Mouse (Mus musculus): Measurements from ENCODE around the gene Ddx6. TPM values are rescaled to one million over a fixed set of nuclear protein-coding genes. Genes with fewer than 3 reads are reported as not detected.

Ddx6 gene
- polyA plus RNA-seq, 1 experiment, result 41.8 TPM

DNA sequence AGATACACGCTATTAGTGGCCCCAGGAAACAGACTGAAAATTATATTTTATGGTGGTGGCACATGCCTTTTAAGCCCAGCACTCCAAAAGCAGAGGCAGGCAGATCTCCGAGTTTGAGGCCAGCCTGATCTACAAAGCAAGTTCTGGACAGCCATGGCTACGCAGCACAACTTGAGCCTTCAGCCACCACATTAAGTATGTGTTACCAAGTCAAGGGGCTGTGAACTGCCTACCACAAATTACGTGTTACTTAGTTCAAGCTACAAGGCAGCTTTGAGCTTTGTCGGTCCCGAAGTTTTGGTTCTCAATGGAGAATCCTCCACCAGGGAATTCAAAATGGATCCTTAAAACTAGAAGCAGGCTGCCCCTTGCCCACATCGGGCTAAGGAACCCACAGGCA, 38.4 kb downstream of the Ddx6 start:
- no peak overlapping the region for H3K4me3 ChIP-seq (replicated peaks; ENCODE audit: insufficient read depth, low read depth, low read length)
- TF ChIP-seq CTCF (IDR thresholded peaks at IDR 0.05; ENCODE audit: borderline replicate concordance, insufficient read depth, low read depth, low read length), result no peak
- TF ChIP-seq POLR2A (IDR thresholded peaks at IDR 0.05; ENCODE audit: borderline replicate concordance, insufficient read depth, low read length), result no peak
- H3K4me1 ChIP-seq (ENCODE audit: control insufficient read depth, insufficient read depth, low read length), result 0 out of 2 replicates have a peak, but pooled peaks cover 4% of the 10 kb centered on the region
- no peak overlapping the region for H3K27ac ChIP-seq (ENCODE audit: insufficient read depth, low read length)
- H3K27me3 ChIP-seq (ENCODE audit: control insufficient read depth, insufficient read depth, low read length), result no peaks in the 10 kb centered on the region
- 97% methylated on average over 7 of the region's 7 CpGs for WGBS
- DNase-seq, result no peak

DNA sequence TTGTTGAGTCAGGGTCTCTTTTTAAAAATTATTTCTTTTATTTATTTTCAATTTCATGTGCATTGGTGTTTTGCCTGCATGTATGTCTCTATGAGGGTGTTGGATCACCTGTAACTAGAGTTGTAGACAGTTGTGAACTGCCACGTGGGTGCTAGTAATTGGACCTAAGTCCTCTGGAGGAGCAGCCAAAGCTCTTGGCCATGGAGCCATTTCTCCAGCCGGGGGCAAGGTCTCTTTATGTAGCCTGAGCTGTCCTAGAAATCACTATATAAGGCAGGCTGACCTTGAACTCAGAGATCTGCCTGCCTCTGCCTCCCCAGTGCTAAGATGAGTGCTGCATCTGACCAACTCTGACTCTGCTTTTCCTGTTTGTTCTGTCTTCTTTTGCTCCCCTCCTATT, 39.5 kb downstream of the Ddx6 start:
- 0 out of 2 replicates have a peak, but pooled peaks cover 4% of the 10 kb centered on the region for H3K4me1 ChIP-seq (ENCODE audit: control insufficient read depth, insufficient read depth, low read length)
- TF ChIP-seq POLR2A (IDR thresholded peaks at IDR 0.05; ENCODE audit: borderline replicate concordance, insufficient read depth, low read length) (no peak), CTCF (IDR thresholded peaks at IDR 0.05; ENCODE audit: borderline replicate concordance, insufficient read depth, low read depth, low read length) (no peak)
- no peak for DNase-seq
- no peak overlapping the region for H3K4me3 ChIP-seq (replicated peaks; ENCODE audit: insufficient read depth, low read depth, low read length)
- 85% methylated on average over 2 of the region's 2 CpGs for WGBS
- no peak overlapping the region for H3K27ac ChIP-seq (ENCODE audit: insufficient read depth, low read length)
- no peaks in the 10 kb centered on the region for H3K27me3 ChIP-seq (ENCODE audit: control insufficient read depth, insufficient read depth, low read length)

DNA sequence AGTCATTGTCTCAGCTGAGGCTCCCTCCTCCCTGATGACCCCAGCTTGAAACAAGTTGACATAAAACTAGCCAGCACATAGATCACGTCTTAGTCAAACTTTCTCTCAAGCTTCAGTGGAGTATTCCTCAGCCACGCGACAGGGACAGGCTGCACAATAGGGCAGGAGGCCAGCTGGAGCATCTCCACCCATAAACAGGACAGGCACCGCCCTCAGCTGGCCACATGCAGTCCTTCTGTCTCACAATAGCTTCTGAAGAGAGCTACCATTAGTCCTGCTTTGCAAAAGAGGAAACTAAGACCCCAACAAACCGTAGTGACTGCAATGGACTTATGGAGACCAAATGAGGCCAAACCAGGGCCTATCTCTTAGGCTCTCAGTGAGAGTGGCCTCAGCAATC, 40.8 kb downstream of the Ddx6 start:
- 8% methylated on average over 5 of the region's 5 CpGs for WGBS
- DNase-seq, result peak; percentile 51 to 67
- H3K27ac ChIP-seq (ENCODE audit: insufficient read depth, low read length), result no peak overlapping the region
- peak; percentile 27; the same call in 1 of the 2 replicates for TF ChIP-seq CTCF (IDR thresholded peaks at IDR 0.05; ENCODE audit: borderline replicate concordance, insufficient read depth, low read depth, low read length)
- no peak for TF ChIP-seq POLR2A (IDR thresholded peaks at IDR 0.05; ENCODE audit: borderline replicate concordance, insufficient read depth, low read length)
- H3K4me1 ChIP-seq (ENCODE audit: control insufficient read depth, insufficient read depth, low read length), result 0 out of 2 replicates have a peak, but pooled peaks cover 4% of the 10 kb centered on the region
- H3K4me3 ChIP-seq (replicated peaks; ENCODE audit: insufficient read depth, low read depth, low read length), result no peak overlapping the region
- no peaks in the 10 kb centered on the region for H3K27me3 ChIP-seq (ENCODE audit: control insufficient read depth, insufficient read depth, low read length)

DNA sequence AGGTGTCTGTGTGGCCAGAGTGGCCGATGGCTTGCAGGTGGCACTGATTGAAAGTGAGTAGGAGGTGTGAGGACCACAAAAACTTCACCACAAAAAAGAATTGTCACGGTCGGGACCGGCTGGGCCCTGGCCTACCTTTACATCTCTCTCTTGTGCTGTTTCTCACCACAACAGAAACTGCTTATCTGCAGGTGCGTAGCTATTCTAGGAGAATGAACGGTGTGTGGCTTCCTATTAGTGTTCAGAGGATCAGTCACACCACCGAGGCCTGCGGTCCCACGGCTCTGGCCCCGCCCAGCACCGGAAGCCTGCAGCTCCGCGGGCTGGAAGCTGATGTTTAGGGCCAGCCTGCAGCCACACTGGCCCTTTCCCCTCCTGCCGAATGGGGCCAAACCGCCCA, 41.2 kb downstream of the Ddx6 start:
- WGBS, result 65% methylated on average over 15 of the region's 15 CpGs
- no peak for DNase-seq
- TF ChIP-seq CTCF (IDR thresholded peaks at IDR 0.05; ENCODE audit: borderline replicate concordance, insufficient read depth, low read depth, low read length), result no peak
- TF ChIP-seq POLR2A (IDR thresholded peaks at IDR 0.05; ENCODE audit: borderline replicate concordance, insufficient read depth, low read length), result no peak
- Histone ChIP-seq H3K4me1 (ENCODE audit: control insufficient read depth, insufficient read depth, low read length) (0 out of 2 replicates have a peak, but pooled peaks cover 4% of the 10 kb centered on the region), H3K4me3 (replicated peaks; ENCODE audit: insufficient read depth, low read depth, low read length) (no peak overlapping the region), H3K27ac (ENCODE audit: insufficient read depth, low read length) (no peak overlapping the region), H3K27me3 (ENCODE audit: control insufficient read depth, insufficient read depth, low read length) (no peaks in the 10 kb centered on the region)

DNA sequence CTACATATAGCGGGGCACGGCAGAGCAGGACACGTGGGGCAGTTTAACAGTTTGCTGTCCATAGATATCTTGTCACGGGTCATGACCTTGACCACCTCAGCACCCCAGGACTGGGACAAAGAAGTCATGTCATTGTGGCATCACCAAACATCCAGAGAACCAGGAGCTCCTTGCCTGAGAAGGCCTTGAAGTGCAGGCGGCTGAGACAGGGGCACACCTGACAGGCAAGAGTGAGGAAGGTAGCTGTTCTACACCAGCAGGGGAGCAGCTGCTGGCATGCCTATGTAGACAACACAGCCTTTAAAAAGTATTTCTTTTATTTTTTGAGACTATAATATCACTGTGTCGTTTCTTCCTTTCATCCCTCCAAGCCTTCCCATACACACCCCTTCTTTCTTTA, 41.7 kb downstream of the Ddx6 start:
- WGBS, result 94% methylated on average over 6 of the region's 6 CpGs
- Histone ChIP-seq H3K4me1 (ENCODE audit: control insufficient read depth, insufficient read depth, low read length) (0 out of 2 replicates have a peak, but pooled peaks cover 4% of the 10 kb centered on the region), H3K27me3 (ENCODE audit: control insufficient read depth, insufficient read depth, low read length) (no peaks in the 10 kb centered on the region), H3K27ac (ENCODE audit: insufficient read depth, low read length) (no peak overlapping the region), H3K4me3 (replicated peaks; ENCODE audit: insufficient read depth, low read depth, low read length) (no peak overlapping the region)
- TF ChIP-seq CTCF (IDR thresholded peaks at IDR 0.05; ENCODE audit: borderline replicate concordance, insufficient read depth, low read depth, low read length), result no peak
- no peak for TF ChIP-seq POLR2A (IDR thresholded peaks at IDR 0.05; ENCODE audit: borderline replicate concordance, insufficient read depth, low read length)
- no peak for DNase-seq

DNA sequence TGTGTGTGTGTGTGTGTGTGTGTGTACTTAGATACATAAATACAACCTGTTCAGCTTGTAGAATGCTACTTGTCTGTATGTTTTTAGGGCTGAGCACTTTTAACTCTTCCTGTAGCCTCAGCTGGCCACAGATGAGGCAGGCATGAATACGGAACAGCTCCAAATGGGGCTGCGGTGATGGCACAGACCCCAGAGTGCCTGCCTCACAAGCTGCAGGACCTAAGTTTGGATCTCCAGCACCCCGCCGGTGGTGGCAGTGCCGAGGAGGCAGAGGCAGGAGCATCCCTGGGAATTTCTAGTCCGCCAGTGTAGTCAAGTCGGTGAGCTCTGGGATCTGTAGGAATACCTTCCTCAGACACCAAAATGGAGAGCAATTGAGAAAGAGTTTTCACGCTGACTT, 42.3 kb downstream of the Ddx6 start:
- H3K4me3 ChIP-seq (replicated peaks; ENCODE audit: insufficient read depth, low read depth, low read length), result no peak overlapping the region
- 0 out of 2 replicates have a peak, but pooled peaks cover 4% of the 10 kb centered on the region for H3K4me1 ChIP-seq (ENCODE audit: control insufficient read depth, insufficient read depth, low read length)
- DNase-seq, result no peak
- H3K27me3 ChIP-seq (ENCODE audit: control insufficient read depth, insufficient read depth, low read length), result no peaks in the 10 kb centered on the region
- no peak overlapping the region for H3K27ac ChIP-seq (ENCODE audit: insufficient read depth, low read length)
- TF ChIP-seq CTCF (IDR thresholded peaks at IDR 0.05; ENCODE audit: borderline replicate concordance, insufficient read depth, low read depth, low read length), result no peak
- no peak for TF ChIP-seq POLR2A (IDR thresholded peaks at IDR 0.05; ENCODE audit: borderline replicate concordance, insufficient read depth, low read length)
- WGBS, result 92% methylated on average over 8 of the region's 8 CpGs

DNA sequence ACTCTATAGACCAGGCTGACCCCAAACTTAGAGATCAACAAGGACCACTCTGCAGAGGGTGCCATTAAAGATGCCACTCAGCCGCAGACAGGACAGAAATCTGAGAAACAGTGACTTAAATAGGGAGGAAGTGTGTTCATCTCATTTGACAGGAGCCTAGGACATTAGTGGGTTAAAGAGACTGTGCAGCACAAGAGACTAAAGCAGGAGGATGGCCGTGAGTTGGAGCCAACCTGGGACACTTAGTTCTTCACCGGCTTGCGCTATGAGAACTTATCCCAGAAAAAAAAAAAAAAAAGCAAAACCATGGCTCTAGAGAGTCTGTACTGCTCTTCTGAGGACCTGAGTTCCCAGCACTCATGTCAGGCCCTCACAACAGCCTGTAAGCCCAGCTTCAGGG, 43.0 kb downstream of the Ddx6 start:
- TF ChIP-seq POLR2A (IDR thresholded peaks at IDR 0.05; ENCODE audit: borderline replicate concordance, insufficient read depth, low read length) (no peak), CTCF (IDR thresholded peaks at IDR 0.05; ENCODE audit: borderline replicate concordance, insufficient read depth, low read depth, low read length) (no peak)
- no peaks in the 10 kb centered on the region for H3K27me3 ChIP-seq (ENCODE audit: control insufficient read depth, insufficient read depth, low read length)
- H3K4me1 ChIP-seq (ENCODE audit: control insufficient read depth, insufficient read depth, low read length), result 0 out of 2 replicates have a peak, but pooled peaks cover 4% of the 10 kb centered on the region
- no peak overlapping the region for H3K4me3 ChIP-seq (replicated peaks; ENCODE audit: insufficient read depth, low read depth, low read length)
- H3K27ac ChIP-seq (ENCODE audit: insufficient read depth, low read length), result no peak overlapping the region
- DNase-seq, result no peak
- 89% methylated on average over 4 of the region's 4 CpGs for WGBS

DNA sequence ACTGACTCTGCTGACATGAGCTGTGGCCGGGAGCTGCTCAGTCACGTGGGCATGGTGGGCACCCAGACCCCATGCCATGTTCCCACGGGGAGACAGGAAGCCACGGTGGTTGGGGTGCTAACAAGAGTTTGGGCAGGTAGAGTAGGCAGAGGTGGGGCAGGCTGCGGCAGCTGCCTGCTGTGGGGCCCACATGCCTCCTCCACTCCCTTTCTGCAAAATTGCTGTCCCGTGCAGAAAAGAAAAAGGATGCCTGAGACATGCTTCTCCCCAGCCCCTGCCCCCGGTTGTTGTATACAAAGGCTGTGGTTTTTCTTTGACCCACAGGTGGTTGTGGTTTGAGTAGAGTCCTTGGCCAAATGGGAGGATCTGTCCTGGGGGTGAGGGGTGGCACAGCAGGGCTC, 44.2 kb downstream of the Ddx6 start:
- 71% methylated on average over 7 of the region's 7 CpGs for WGBS
- Histone ChIP-seq H3K4me3 (replicated peaks; ENCODE audit: insufficient read depth, low read depth, low read length) (no peak overlapping the region), H3K4me1 (ENCODE audit: control insufficient read depth, insufficient read depth, low read length) (0 out of 2 replicates have a peak, but pooled peaks cover 4% of the 10 kb centered on the region), H3K27me3 (ENCODE audit: control insufficient read depth, insufficient read depth, low read length) (no peaks in the 10 kb centered on the region), H3K27ac (ENCODE audit: insufficient read depth, low read length) (no peak overlapping the region)
- DNase-seq, result no peak
- TF ChIP-seq CTCF (IDR thresholded peaks at IDR 0.05; ENCODE audit: borderline replicate concordance, insufficient read depth, low read depth, low read length) (no peak), POLR2A (IDR thresholded peaks at IDR 0.05; ENCODE audit: borderline replicate concordance, insufficient read depth, low read length) (no peak)

All from cerebellum, adult 2 months (tissue).